Mouse (Mus musculus) right cerebral cortex, postnatal 14 days (tissue): ENCODE measurements around the gene Fdx1.

Source experiments
- DNase-seq: peaks from one replicate; pipeline ENCODE4 v3.0.0; 2022

The Fdx1 gene

GRCm38 (mm10) chr9:51961190-51961909 lies 2.0 kb downstream of the Fdx1 start:
- no peak for DNase-seq

DNA sequence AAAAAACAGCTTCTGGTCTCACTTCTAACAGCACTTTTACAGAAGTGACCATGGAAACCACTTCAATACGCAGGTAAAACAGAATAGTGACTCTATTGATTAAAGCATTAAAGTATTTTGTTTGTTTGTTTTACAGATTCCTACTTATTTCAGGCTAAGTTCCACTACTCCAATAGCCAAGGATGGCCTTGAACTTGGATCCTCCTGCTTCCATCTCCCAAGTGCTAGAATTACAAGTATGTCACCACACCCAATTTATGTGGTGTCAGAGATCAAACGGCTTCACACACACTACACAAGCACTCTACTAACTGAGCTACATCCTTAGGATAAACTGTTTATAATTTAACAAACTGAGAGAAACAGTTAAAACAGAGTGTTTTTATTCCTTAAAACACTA lies 3.0 kb downstream of the Fdx1 start:
- no peak for DNase-seq

DNA sequence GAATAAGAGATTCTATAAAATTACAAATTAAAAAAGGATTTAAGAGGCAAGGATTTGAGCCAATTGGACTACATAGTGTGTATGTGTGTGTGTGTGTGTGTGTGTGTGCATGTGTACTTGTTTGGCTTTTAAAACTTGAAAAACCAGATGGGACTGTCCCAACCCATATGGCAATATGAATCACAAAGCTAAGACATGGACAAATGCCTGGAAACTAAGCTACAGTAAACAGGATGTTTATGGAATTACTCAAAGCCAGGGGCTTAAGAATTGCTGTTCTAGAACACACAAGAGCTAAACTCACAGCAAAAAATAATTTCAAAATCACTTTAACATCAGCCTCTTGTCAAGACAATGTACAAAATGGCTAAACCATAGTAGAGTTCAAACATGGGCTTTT lies 4.4 kb downstream of the Fdx1 start:
- no peak for DNase-seq

GRCm38 (mm10) chr9:51957025-51957424 lies 6.3 kb downstream of the Fdx1 start:
- no peak for DNase-seq

DNA sequence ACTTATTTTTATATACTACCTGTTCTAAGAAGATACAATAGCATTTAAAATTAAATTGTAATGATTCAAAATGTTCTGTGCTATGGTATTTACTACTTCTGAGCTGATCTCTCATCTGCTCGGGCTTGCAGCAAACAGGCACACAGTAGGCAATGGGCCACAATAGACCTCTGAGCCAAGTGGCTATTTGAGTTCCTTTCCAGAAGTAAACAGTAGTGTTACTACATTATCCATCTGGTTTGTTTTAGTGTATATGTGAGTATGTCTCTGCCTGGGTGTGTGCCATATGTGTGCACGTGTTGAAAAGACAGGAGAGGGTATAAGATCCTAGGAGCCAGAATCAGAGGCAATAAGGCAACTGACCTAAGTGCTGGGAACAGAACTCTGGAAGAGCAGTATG lies 6.9 kb downstream of the Fdx1 start:
- DNase-seq: no peak

DNA sequence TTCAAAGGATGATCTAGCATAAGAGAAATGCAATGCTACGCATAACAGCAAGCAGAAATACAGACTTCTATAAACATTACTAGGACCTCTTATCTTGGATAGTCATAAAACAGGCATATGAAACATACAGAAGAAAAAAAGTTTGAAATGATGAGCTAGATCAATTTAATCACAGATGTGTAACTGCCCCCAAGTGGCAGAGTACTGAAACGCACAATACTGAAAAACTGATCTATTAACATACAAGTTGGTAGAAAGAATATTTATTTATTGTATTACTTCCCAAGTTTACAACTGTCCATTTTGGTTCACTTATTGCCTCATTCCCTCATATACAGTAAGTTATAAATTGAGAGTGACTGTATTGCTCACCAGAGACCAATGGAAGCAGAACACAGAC lies 12.0 kb downstream of the Fdx1 start:
- DNase-seq: peak; percentile 18

GRCm38 (mm10) chr9:51950667-51951066 lies 12.7 kb downstream of the Fdx1 start:
- DNase-seq: no peak

DNA sequence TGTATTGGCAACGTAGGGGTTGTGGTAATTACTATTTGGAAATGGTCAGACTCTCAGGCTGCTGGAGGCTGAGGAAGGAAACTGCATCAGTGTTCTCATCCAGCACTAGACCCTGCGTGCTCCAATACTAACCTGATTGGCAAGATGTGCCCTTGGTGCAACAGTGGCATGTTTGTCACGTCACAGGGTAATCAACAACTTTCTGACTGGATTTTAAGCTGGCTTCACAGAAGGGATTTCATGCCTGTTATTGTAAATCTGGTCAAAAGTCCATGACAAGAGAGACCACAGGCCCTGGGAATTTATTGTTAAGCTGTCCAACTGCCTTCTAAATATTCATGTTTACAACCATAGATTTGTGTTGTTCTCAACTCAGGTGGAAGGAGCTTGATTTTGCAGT lies 13.1 kb downstream of the Fdx1 start:
- DNase-seq: no peak

GRCm38 (mm10) chr9:51943934-51944333 lies 19.4 kb downstream of the Fdx1 start:
- no peak for DNase-seq

GRCm38 (mm10) chr9:51934641-51935040 lies 28.7 kb downstream of the Fdx1 start:
- no peak for DNase-seq

DNA sequence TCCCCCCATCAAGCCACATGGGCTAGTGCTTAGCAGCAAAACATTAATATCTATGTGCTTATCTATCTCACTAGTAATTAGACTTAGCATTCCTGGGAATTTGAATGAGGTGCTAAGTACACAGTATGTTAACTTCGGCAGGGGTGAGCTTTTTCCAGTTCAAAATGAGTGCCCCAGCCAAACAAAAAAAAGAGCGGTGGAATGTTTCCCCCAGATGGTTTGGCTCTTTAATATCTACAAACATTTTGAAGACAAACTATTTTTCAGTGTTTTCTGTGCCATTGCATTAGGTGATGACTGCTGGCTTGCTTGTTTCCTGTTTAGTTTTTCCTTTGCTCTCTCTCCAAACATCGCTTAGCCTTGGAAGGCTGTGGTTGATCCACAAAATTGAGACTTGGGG lies 31.4 kb downstream of the Fdx1 start:
- DNase-seq: no peak

GRCm38 (mm10) chr9:51931054-51931690 lies 32.2 kb downstream of the Fdx1 start:
- DNase-seq: no peak

DNA sequence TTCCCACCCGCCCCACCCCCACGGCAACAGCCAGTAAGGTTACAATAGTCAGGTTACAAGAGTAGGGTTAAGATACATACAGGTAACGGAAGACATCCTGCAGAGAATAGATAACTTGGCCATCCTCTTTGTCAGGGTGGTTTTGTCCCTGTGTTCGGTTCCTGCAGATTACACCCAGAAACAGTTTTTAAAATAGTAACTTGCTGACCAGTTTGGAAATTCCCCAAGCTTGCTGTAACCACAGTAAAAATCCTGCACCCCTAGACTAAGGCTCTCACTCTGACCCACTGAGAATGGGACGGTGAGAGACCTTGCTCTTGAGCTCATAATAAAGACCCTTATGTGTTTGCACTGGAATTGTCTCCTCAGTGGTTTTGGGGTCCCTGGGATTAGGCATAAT lies 33.4 kb downstream of the Fdx1 start:
- no peak for DNase-seq

DNA sequence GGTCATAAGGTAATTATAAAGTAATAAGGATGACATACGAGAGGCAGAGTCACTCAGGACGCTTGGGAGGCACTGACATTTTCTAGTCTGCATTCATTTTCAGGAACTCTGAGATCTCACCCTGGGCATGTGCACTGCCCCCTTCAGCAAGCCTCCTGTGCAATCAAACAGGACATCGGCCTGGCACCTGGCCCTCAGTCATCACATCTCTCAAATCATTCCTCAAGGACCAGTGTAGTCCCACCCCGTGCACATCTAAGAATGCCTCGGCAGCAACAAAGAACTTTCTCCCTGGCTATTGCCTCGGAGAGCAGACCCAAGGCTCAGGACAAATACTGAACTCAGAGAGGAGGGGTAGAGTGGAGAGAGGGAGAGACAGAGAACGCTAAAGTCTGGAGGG lies 34.7 kb downstream of the Fdx1 start:
- DNase-seq: no peak

GRCm38 (mm10) chr9:51928116-51928515 lies 35.2 kb downstream of the Fdx1 start:
- no peak for DNase-seq

GRCm38 (mm10) chr9:51927680-51928079 lies 35.7 kb downstream of the Fdx1 start:
- no peak for DNase-seq

- no peak for DNase-seq
Measured at GRCm38 (mm10) chr9:51926629-51927028, 36.7 kb downstream of the Fdx1 start.

DNA sequence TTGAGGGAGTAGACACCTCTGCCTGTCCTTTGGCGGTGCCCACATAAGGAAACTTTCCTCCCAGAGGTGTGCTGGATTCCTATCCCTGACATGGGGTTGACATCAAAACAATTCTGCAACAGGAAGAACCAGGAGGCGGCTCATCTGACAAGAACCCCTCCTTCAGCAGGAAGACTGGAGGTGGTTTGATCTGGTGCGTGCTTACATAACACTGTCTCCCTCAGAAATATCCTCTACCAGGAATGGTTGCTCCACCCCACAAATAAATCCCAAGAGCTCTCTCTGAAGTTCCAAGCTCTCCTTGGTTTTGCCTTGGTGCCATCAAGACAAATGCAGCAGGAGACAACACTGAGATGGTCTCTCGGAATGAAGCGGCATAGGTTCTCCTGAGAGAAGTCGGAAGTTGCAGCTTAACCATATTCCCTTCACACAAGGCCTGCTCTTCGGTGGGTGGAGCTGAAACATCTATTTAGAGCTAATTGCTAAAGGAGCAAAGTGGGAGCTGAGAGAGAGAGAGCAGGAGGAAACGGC lies 38.7 kb downstream of the Fdx1 start:
- DNase-seq: no peak

- DNase-seq: no peak
Measured at GRCm38 (mm10) chr9:51922756-51923155, 40.6 kb downstream of the Fdx1 start.

DNA sequence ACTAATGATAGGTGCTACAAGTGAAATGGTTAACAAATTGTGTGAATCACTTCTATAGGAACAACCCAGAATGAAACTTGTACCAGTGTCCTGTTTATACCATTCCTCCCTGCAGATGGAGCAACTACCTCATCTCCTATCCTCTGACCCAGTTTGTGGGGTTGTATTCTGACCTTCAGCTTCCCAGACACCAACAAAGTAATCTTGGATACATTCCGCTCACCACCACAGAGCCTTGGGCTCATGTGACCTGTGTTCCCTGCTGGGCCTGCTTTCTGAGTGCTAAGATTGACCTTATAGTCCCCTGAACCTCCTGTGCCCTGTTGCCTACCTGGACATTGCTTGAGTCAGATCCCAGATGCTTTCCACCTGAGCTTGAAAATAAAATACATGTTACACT lies 47.8 kb downstream of the Fdx1 start:
- DNase-seq: no peak

DNA sequence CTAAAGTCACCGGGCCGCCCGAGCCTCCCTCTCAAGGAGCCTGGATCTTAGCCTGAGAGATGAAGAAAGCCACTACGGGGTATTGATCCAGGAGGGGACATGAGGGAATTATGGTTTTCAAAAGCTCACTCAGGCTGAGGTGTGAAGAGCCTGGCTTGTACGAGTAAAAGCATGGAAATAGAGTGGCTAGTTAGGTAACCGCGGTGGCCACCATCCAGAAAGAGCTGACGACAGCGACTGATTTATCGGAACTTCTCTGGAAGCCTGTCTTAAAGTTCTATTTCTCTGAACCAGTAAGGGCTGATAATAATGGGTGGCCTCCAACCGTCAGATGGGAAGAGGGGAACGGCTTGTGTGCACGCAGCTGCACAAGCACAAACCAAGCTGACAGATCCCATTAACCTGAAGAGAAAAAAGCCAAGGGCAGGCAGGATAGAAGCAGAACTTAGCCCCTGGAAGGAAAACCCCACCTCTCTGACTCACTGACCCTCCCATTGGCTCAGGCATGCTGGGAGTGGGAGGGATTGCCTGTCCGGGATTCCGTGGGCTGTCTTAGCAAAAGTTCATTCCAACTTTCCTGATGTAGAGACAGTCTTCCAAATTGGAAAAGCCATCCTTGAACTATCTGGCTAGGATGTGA lies 48.8 kb downstream of the Fdx1 start:
- no peak for DNase-seq

- DNase-seq: peak; percentile 64
Measured at GRCm38 (mm10) chr9:51908838-51909237, 54.5 kb downstream of the Fdx1 start.

- DNase-seq: no peak
Measured at GRCm38 (mm10) chr9:51908255-51908654, 55.1 kb downstream of the Fdx1 start.

DNA sequence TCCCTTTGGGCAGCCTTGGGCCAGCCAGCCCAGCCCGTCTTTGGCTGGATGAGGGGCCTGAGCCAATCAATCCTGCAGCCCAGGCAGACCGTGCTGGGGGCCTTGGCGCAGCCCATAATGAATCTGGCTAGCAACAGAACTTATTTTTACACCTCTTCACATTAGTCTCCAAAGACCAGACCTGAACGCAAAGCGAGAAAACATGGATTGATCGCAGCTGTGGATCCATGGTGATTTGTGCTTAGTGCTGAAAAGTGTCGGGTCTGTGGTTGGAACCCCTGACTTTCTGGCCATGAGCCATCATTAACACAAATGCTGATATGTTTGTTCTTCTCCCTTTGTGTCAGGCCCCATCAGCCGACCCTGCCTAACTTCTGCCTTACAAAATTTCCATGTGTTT lies 56.4 kb downstream of the Fdx1 start:
- no peak for DNase-seq
